In the genomic region with DNA sequence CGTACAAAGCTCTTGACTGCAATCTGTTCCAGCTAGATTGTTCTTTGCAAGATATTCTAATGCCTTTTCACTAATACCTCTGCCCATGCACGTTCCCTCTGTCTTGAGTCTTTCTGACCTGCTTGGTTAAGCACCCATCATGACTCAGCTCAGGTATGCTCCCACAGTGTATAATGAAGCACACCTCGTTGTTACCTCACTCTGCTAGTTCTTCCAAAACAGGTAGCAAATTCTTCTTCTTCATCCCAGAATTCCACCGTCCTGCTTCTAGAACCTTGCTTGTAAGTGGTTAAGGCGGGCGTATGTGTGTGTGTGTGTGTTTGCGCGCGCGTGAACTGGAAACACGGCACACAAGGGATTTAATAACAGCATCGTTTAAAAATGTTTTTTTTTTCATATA, we compare ENCODE assay signal across 8 mouse cellular contexts. TPM values are rescaled to one million over a fixed set of nuclear protein-coding genes. Genes with fewer than 3 reads are reported as not detected.
DNase-seq lines count a peak whose midpoint lies in the region; ATAC-seq and TF ChIP-seq lines count a peak whose summit lies in the region.

No protein-coding gene starts in this region.

- H3K27ac ChIP-seq in kidney, embryonic 14.5 days (ENCODE audit: low read depth, low read length), result no peak overlapping the region
- no peak overlapping the region for H3K27ac ChIP-seq in bone marrow macrophage, adult 2 months (ENCODE audit: insufficient read depth, low read depth, low read length)
- H3K27ac ChIP-seq in hindbrain, embryonic 12.5 days, result no peak overlapping the region

- H3K4me1 ChIP-seq in kidney, embryonic 14.5 days (ENCODE audit: control insufficient read depth, insufficient read depth, low read length), result 0 out of 2 replicates have a peak, but pooled peaks cover 2% of the 10 kb centered on the region
- H3K4me1 ChIP-seq in bone marrow macrophage, adult 2 months (ENCODE audit: control insufficient read depth, insufficient read depth, low read length), result no peaks in the 10 kb centered on the region; the same call in 1 of the 2 replicates
- peaks cover 5% of the 10 kb centered on the region for H3K4me1 ChIP-seq in hindbrain, embryonic 12.5 days
- peaks cover 12% of the 10 kb centered on the region for H3K4me1 ChIP-seq in megakaryocyte, embryonic 14.5 days

- H3K4me2 ChIP-seq in kidney, embryonic 14.5 days (replicated peaks; ENCODE audit: low read depth, low read length), result peak overlapping the region; percentile 53
- peak overlapping the region; percentile 62 for H3K4me2 ChIP-seq in hindbrain, embryonic 12.5 days (replicated peaks)

- TF ChIP-seq POLR2A in bone marrow macrophage, adult 2 months (IDR thresholded peaks at IDR 0.05; ENCODE audit: borderline replicate concordance, low read depth, low read length), result no peak

- DNase-seq in kidney, postnatal 14 days, result no peak
- DNase-seq in right cerebral cortex, postnatal 14 days, result no peak
- no peak for DNase-seq in cerebellum, adult 11-12 months

- no peaks in the 10 kb centered on the region for H3K27me3 ChIP-seq in kidney, embryonic 14.5 days (ENCODE audit: control insufficient read depth, insufficient read depth, low read length)
- no peaks in the 10 kb centered on the region for H3K27me3 ChIP-seq in hindbrain, embryonic 12.5 days
- H3K27me3 ChIP-seq in megakaryocyte, embryonic 14.5 days (replicated peaks), result no peaks in the 10 kb centered on the region

- TF ChIP-seq CTCF in bone marrow macrophage, adult 2 months (IDR thresholded peaks at IDR 0.05; ENCODE audit: low read depth, low read length), result no peak

- H3K9ac ChIP-seq in kidney, embryonic 14.5 days (ENCODE audit: low read depth, low read length), result peak overlapping the region; percentile 59
- peak overlapping the region; percentile 53; the same call in 1 of the 2 replicates for H3K9ac ChIP-seq in hindbrain, embryonic 12.5 days

- H3K36me3 ChIP-seq in kidney, embryonic 14.5 days (ENCODE audit: control insufficient read depth, insufficient read depth, low read length), result peaks cover 5% of the 10 kb centered on the region; the same call in 1 of the 2 replicates
- H3K36me3 ChIP-seq in hindbrain, embryonic 12.5 days, result 0 out of 2 replicates have a peak, but pooled peaks cover 8% of the 10 kb centered on the region
- H3K36me3 ChIP-seq in megakaryocyte, embryonic 14.5 days (replicated peaks; ENCODE audit: low read length), result peaks cover 26% of the 10 kb centered on the region

- WGBS in kidney, embryonic 14.5 days, result 5% methylated on average over 12 of the region's 12 CpGs
- WGBS in hindbrain, embryonic 12.5 days, result 4% methylated on average over 12 of the region's 12 CpGs

- peak; percentile 62; the same call in 1 of the 2 replicates for ATAC-seq in kidney, embryonic 14.5 days (ENCODE audit: low FRiP score, low TSS enrichment)
- peak; percentile 75 for ATAC-seq in hindbrain, embryonic 12.5 days (ENCODE audit: low FRiP score)
- no peak for ATAC-seq in activated CD4-positive, CD25-positive, alpha-beta regulatory T cell, adult 4 months

- H3K9me3 ChIP-seq in kidney, embryonic 14.5 days (ENCODE audit: control insufficient read depth, low read length), result no peaks in the 10 kb centered on the region
- no peaks in the 10 kb centered on the region for H3K9me3 ChIP-seq in hindbrain, embryonic 12.5 days (replicated peaks)
- H3K9me3 ChIP-seq in megakaryocyte, embryonic 14.5 days, result no peaks in the 10 kb centered on the region

- peak overlapping the region; percentile 55 for H3K4me3 ChIP-seq in kidney, embryonic 14.5 days (ENCODE audit: low read length)
- H3K4me3 ChIP-seq in bone marrow macrophage, adult 2 months (ENCODE audit: insufficient read depth, low read length), result peak overlapping the region; percentile 75
- H3K4me3 ChIP-seq in hindbrain, embryonic 12.5 days, result peak overlapping the region; percentile 49
- H3K4me3 ChIP-seq in megakaryocyte, embryonic 14.5 days (replicated peaks), result peak overlapping the region; percentile 93

RNA-seq across cellular contexts. Expression of a gene that starts 0.4 kb away (rescaled TPM):
- 56.9 and 109 TPM in 2 replicates for polyA plus RNA-seq in kidney, embryonic 14.5 days (2014; fragmentation: Nextera tagmentation; extraction: Ambion mirVana)
- 24.0 and 26.6 TPM in 2 replicates for polyA plus RNA-seq in bone marrow macrophage, adult 2 months (2012; ENCODE audit: insufficient read depth, insufficient read length, missing spikeins)
- polyA plus RNA-seq in hindbrain, embryonic 12.5 days (2016; fragmentation: Nextera tagmentation; extraction: Ambion mirVana), result 45.6 and 51.5 TPM in 2 replicates
- 8.3 TPM in 1 of 2 replicates, not detected in the other for polyA plus RNA-seq in megakaryocyte, embryonic 14.5 days (2012; ENCODE audit: insufficient read depth, low replicate concordance)
- 10 to 100 TPM; 37.7 to 38.2 TPM for polyA plus RNA-seq in activated CD4-positive, CD25-positive, alpha-beta regulatory T cell, adult 4 months (2017; shearing (Covaris generic))

RNA-seq across cellular contexts. Expression of a gene that starts 41.0 kb away (rescaled TPM):
- 6.1 and 8.5 TPM in 2 replicates for polyA plus RNA-seq in kidney, embryonic 14.5 days (2014; fragmentation: Nextera tagmentation; extraction: Ambion mirVana)
- polyA plus RNA-seq in bone marrow macrophage, adult 2 months (2012; ENCODE audit: insufficient read depth, insufficient read length, missing spikeins), result 3.8 and 5.1 TPM in 2 replicates
- 90.3 and 92.9 TPM in 2 replicates for polyA plus RNA-seq in hindbrain, embryonic 12.5 days (2016; fragmentation: Nextera tagmentation; extraction: Ambion mirVana)
- 4.6 and 9.5 TPM in 2 replicates for polyA plus RNA-seq in megakaryocyte, embryonic 14.5 days (2012; ENCODE audit: insufficient read depth, low replicate concordance)
- polyA plus RNA-seq in activated CD4-positive, CD25-positive, alpha-beta regulatory T cell, adult 4 months (2017; shearing (Covaris generic)), result 1 to 10 TPM; 1.9 to 3.1 TPM
